Mouse (Mus musculus): ENCODE measurements around the gene Il20ra.

- TF ChIP-seq CTCF (IDR thresholded peaks at IDR 0.05; ENCODE audit: borderline replicate concordance, insufficient read depth, low read length) (no peak), POLR2A (IDR thresholded peaks at IDR 0.05; ENCODE audit: low read depth, low read length) (no peak)
Observed at GRCm38 (mm10) chr10:19707768-19708167, 4.6 kb upstream of the Il20ra start.
